Mouse (Mus musculus) adrenal gland, postnatal 10 days (tissue): Measurements from ENCODE around the gene Utp11. TPM values are rescaled to one million over a fixed set of nuclear protein-coding genes. Genes with fewer than 3 reads are reported as not detected.
A peak's percentile ranks its signal among the peaks of the same experiment; 100 is the strongest.

ENCODE experiments used
- DNase-seq: peaks from one replicate; pipeline ENCODE4 v3.0.0; 2021; ENCODE audit warnings: mixed read lengths
- total RNA-seq, 2 experiments: library from RNA; stranded (reverse); gene quantifications; 2 replicates each; pipeline ENCODE4 v1.2.3; 2021

Utp11 gene
- total RNA-seq, 2 experiments from 2014 or later, result 29.4 to 29.9 TPM

DNA sequence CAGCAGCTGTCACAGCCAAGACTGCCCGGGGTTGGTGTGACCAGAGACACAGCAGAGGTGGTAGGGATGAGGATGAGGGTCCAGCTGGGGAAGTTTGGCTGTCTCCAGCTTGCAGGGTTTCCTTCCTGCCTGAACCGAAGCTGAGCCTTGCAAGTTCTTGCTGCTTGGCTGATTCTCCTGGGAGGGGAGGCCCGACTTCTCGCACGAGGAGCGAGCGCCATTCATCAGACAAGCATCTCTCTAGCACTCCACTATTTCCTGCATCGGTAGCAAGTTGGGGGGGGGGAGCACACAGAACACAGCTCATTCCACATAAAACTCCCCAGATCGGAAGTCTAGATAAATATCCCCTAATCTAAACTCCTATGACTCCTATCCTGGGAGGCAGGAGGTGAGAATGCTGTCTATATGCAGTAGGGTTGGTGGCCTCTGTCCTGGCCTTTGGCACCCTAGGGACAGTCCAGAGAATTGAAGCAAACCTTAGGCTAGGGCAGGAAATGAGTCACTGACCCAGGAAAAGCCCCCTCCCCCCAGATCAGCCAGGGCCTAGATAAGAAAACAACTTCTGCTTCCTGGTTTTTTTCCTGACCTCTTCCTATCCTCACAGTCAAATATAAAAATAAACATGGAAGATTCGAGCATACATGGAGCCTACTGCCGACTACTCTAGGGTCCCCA, 11.5 kb upstream of the Utp11 start:
- DNase-seq, result no peak

- DNase-seq, result no peak
Measured at GRCm38 (mm10) chr4:124703881-124704796, 10.7 kb upstream of the Utp11 start.

- no peak for DNase-seq
Measured at GRCm38 (mm10) chr4:124703406-124703805, 10.0 kb upstream of the Utp11 start.

DNA sequence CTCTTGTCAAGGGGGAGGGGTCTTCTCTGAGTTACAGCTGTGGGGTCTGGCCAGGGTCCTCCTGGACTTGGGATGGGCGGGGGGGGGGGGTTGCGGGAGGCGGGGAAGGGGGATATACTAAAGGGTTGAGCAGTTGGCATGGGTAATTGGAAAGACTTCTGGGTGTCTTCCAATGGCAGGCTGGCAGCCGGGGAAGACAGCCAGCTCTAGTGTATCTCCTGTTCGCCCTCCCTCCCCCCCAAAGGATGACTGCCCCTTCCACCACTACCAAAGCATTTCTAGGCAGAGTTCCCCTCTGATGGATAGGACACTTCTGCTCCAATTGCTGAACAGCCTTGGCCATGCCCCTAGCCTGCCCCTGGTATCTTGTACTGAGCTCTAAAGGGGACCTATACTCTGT, 8.5 kb upstream of the Utp11 start:
- DNase-seq, result no peak

- no peak for DNase-seq
Measured at GRCm38 (mm10) chr4:124701052-124701845, 7.8 kb upstream of the Utp11 start.

GRCm38 (mm10) chr4:124700248-124700971, 7.0 kb upstream of the Utp11 start, which contains the start of gene Fhl3:
Gene Fhl3 (plus strand): TSS chr4:124700701.
- peak; percentile 79 for DNase-seq

DNA sequence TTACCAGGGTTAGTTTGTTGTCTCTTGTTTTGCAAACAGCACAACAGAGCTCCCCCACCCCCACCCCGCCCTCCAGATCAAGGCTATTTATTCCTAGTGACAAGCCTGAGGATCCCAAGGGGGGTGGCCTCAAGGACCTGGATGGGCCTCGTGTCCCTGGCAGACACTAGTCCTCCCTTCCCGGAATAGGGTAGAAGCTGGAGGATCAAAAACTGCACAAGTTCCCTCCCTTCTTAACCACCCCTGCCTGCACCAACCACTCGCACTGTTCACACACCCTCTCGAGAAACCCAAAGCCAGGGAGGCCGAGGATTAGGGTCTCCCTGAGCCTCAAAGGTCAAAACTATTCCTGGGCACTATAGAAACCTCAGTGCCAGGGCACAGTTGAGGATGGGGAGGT, 6.4 kb upstream of the Utp11 start:
- no peak for DNase-seq

- DNase-seq, result no peak
Measured at GRCm38 (mm10) chr4:124695786-124696516, 2.6 kb upstream of the Utp11 start.

- no peak for DNase-seq
Measured at GRCm38 (mm10) chr4:124694572-124694971, 1.2 kb upstream of the Utp11 start.

DNA sequence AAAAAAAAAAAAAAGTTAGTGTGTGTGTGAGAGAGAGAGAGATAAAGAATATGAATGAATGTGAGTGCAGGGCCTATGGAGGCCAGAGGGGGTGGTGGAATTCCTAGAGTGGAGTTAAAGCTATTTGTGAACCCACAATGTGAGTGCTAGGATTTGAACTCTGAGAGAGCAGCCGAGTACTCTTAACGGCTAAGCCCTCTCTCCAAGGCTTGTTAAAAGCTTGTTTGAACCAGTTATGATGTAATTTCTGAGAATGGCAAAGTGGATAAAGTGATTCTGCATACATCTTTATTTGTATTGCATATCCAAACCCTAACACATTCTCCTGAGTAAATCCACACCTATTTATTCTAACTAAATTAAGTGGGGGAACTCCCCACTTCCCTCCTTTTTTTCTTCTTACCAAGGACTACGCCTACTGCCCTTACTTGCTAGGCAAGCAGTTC, 961 bp downstream of the Utp11 start:
- no peak for DNase-seq

DNA sequence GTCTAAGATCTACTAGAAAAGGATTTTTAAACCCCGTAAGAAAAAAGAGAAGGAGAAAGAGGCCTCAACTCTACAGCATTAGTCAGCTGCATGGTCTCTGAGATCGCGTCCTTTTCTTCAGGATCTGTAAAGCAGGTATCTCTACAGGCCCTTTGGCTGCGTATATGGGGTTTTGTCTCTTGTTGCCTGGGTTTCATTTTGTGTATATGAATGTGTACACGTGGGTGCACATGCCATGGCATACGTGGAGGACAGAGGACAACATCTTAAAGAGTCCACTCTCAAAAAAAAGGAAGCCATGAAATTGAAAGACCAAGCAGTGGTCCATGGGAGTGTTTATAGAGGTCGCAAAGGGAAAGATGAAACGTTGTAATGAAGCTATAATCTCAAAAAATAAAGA, 1.9 kb downstream of the Utp11 start:
- DNase-seq, result no peak

- peak; percentile 51 for DNase-seq
Measured at GRCm38 (mm10) chr4:124685897-124686402, 7.5 kb downstream of the Utp11 start.

DNA sequence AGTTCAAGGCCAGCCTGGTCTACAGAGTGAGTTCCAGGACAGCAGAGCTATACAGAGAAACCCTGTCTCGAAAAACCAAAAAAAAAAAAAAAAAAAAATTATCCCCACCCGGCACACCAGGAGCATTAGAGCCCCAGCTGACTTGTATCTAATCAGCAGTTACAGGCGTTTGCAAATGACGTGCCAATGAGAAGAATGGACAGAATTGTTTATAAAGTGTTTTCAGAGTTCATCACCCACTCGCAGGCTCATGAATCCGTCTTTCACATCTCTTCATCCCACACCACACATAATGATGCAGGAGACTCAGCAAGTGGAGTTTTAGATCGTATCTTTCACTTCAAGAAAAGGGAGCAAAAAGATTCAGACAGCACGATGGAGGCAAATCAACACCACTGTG, 7.9 kb downstream of the Utp11 start:
- DNase-seq, result no peak

- no peak for DNase-seq
Measured at GRCm38 (mm10) chr4:124685004-124685403, 8.4 kb downstream of the Utp11 start.

- DNase-seq, result no peak
Measured at GRCm38 (mm10) chr4:124683474-124683873, 9.9 kb downstream of the Utp11 start.

GRCm38 (mm10) chr4:124682270-124682669, 11.1 kb downstream of the Utp11 start:
- DNase-seq, result no peak

DNA sequence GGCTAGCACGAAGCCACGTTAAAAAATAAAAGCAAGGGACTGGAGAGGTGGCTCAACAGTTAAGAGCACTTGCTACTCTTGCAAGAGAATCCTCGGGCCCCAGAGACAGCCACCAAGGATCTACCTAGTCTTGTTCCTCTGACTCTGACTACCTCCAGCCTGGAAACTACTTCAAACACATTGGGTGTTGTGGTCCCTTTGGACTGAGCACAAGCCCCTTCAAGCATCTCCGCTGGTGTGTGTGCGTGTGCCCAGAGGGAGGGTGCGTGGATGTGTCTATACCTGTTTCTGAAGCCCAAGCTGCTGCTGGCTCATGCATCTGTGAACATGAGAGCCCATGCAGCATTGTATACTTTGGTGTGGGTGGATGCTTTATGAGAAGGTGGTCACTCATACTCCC, 17.4 kb downstream of the Utp11 start:
- no peak for DNase-seq

DNA sequence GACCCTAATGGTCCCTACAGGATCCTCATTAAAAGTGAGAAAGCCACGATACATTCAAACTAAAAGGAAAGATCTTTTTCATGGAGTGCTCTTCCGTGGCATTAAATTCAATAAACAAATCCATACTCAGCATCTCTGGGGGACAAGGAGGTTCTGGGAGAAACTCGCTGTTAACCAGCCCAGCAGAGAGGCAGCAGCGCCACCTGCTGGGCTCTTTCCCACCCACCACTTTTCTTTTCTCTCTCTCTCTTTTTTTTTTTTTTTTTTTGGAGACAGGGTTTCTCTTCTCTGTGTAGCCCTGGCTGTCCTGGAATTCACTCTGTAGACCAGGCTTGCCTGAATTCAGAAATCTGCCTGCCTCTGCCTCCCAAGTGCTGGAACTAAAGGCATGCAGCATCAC, 18.4 kb downstream of the Utp11 start:
- peak; percentile 73 for DNase-seq

GRCm38 (mm10) chr4:124674334-124675032, 18.9 kb downstream of the Utp11 start:
- DNase-seq, result no peak
